Mouse (Mus musculus) 3134 (cell line): ENCODE measurements around the gene Exoc4.

ENCODE experiments used
- DNase-seq: peaks from one replicate; pipeline ENCODE4 v3.0.0-alpha.2; 2011; ENCODE audit warnings: low spot score; ENCODE audit not compliant: insufficient read length; ENCODE audit errors: extremely low read depth

The Exoc4 gene

GRCm38 (mm10) chr6:33982709-33983108 is 733.8 kb downstream of the Exoc4 start:
- no peak for DNase-seq

- DNase-seq = no peak
Observed at GRCm38 (mm10) chr6:33987132-33987531, 738.2 kb downstream of the Exoc4 start.

GRCm38 (mm10) chr6:33992213-33993034 is 743.5 kb downstream of the Exoc4 start:
- no peak for DNase-seq

- no peak for DNase-seq
Observed at GRCm38 (mm10) chr6:33993842-33994241, 745.0 kb downstream of the Exoc4 start.

GRCm38 (mm10) chr6:33998590-33998989 is 749.7 kb downstream of the Exoc4 start:
- no peak for DNase-seq

- no peak for DNase-seq
Observed at GRCm38 (mm10) chr6:33999530-33999929, 750.6 kb downstream of the Exoc4 start.

- DNase-seq = no peak
Observed at GRCm38 (mm10) chr6:34000644-34001043, 751.8 kb downstream of the Exoc4 start.

GRCm38 (mm10) chr6:34003033-34003432 is 754.1 kb downstream of the Exoc4 start:
- DNase-seq = no peak

GRCm38 (mm10) chr6:34013469-34013868 is 764.6 kb downstream of the Exoc4 start:
- DNase-seq = no peak
